Mouse (Mus musculus) thymus, postnatal 14 days (tissue): ENCODE data around the gene 4930404H24Rik.

ENCODE experiments used
- DNase-seq: peaks from one replicate; pipeline ENCODE4 v3.0.0; 2021

Gene 4930404H24Rik

DNA sequence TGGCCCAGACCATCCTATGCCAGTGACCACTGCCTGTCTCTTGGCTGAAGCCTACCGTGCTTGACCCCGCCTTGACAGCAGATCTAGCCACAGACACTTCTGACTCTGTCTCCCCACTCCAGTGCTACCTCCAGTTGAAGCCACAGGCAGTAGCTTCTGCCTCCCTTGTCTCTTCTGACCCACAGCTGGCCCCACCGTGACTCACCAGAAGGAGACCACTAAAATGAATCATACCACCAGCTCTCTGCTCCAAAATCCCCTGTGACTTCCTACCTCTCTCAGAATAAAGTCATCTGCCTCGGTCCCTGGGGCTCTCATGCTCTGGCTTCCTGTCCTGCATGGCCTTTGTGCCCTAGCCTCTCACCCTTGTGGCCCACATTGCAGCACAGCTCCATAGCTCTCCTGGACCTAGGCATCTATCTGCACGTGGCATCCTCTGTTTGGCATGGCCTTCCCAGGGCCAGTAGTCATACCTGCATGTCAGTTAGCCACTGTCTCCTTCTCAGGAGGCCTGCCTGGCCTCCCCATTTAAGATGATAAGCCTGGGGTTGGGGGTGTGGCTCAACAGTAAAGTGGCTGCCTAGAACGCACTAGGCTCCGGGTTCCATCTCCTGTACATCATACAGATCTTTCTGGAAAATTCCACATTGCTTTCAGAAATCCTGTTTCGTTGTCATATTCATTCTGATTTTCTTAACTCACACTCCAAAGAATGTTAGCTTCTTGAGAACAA lies 50.5 kb downstream of the 4930404H24Rik start:
- no peak for DNase-seq
